ENCODE assay signal across 22 mouse cellular contexts in the genomic region with DNA sequence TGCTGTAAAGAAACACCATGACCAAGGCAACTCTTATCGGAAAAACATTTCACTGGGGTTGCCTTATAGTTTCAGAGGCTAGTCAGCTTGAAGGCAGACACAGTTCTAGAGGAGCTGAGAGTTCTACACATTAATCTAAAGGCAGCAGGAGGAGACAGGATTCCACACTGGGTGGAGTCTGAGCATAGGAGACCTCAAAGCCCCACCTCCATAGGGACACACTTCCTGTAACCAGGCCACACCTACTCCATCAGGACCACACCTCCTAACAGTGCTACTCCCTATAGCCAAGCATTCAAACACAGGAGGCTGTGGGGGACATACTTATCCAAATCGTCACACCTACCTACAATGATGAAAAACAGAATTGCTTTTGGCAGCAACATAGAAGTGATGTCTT. TPM values are rescaled to one million over a fixed set of nuclear protein-coding genes. Genes with fewer than 3 reads are reported as not detected.
DNase-seq lines count a peak whose midpoint lies in the region; ATAC-seq and TF ChIP-seq lines count a peak whose summit lies in the region.
"Had no signal": no experiment of that assay in that cellular context is flagged by ENCODE, and none has a peak within 500 bp of the region (broad histone marks: within the 10 kb centered on the region; RNA-seq: fewer than 3 reads in every experiment).

No protein-coding gene starts in this region.

- no peaks in the 10 kb centered on the region for H3K27me3 ChIP-seq in liver, postnatal 0 days (ENCODE audit: insufficient read depth, low read length)
- H3K27me3 ChIP-seq: hindbrain, embryonic 15.5 days; neural tube, embryonic 12.5 days had no signal

- TF ChIP-seq CTCF in liver, postnatal 0 days (IDR thresholded peaks at IDR 0.05; ENCODE audit: low read depth), result no peak

- 81% methylated on average over 2 of the region's 2 CpGs for WGBS in liver, postnatal 0 days (ENCODE audit: insufficient replicate concordance)

- intact Hi-C loops in heart, postnatal 36 days (cut with DNase I), result no loop called here

- ATAC-seq in liver, postnatal 0 days, result no peak
- ATAC-seq: activated CD4-positive, CD25-positive, alpha-beta regulatory T cell, adult 4 months; forebrain, embryonic 14.5 days; lung, postnatal 0 days had no signal

- no peak overlapping the region for H3K4me2 ChIP-seq in liver, postnatal 0 days (ENCODE audit: low read depth, low read length)
- H3K4me2 ChIP-seq: hindbrain, embryonic 15.5 days; neural tube, embryonic 12.5 days had no signal

- no peaks in the 10 kb centered on the region for H3K9me3 ChIP-seq in liver, postnatal 0 days (ENCODE audit: low read length)
- H3K9me3 ChIP-seq: heart, embryonic 10.5 days; hindbrain, embryonic 15.5 days; midbrain, embryonic 10.5 days; neural tube, embryonic 12.5 days had no signal

- TF ChIP-seq EP300 in liver, postnatal 0 days (IDR thresholded peaks at IDR 0.05; ENCODE audit: low read depth), result no peak

- H3K4me3 ChIP-seq in liver, postnatal 0 days (ENCODE audit: low read depth, low read length), result no peak overlapping the region
- H3K4me3 ChIP-seq: heart, embryonic 10.5 days; hindbrain, embryonic 15.5 days; midbrain, embryonic 10.5 days; neural tube, embryonic 12.5 days had no signal

- DNase-seq in 416B (ENCODE audit: low read depth) (peak; percentile 32), WW6 (ENCODE audit: low read depth, low spot score) (peak; percentile 33)
- peak; percentile 33 for DNase-seq in induced T-regulatory cell, adult 2 months (ENCODE audit: low read depth)
- DNase-seq in liver, postnatal 0 days, result peak; percentile 20
- no peak for DNase-seq in cerebellum, postnatal 25 days
- no peak for DNase-seq in heart, postnatal 36 days
- DNase-seq in gastrocnemius, postnatal 4 days (ENCODE audit: low spot score in 2 of 2), result no peak
- DNase-seq: adrenal gland, postnatal 14 days; cerebellum, adult 2 months; gastrocnemius, postnatal 25 days; heart, postnatal 10 days; kidney, adult 18-20 months; kidney, postnatal 4 days; thymus, postnatal 36 days had no signal

- H3K27ac ChIP-seq in liver, postnatal 0 days (ENCODE audit: low read depth), result no peak overlapping the region
- H3K27ac ChIP-seq: heart, embryonic 10.5 days; hindbrain, embryonic 15.5 days; midbrain, embryonic 10.5 days; neural tube, embryonic 12.5 days had no signal

- peaks cover 14% of the 10 kb centered on the region for H3K4me1 ChIP-seq in liver, postnatal 0 days (ENCODE audit: insufficient read depth)

- no peak overlapping the region for H3K9ac ChIP-seq in liver, postnatal 0 days (replicated peaks)
- H3K9ac ChIP-seq: hindbrain, embryonic 15.5 days; neural tube, embryonic 12.5 days had no signal

- H3K36me3 ChIP-seq in liver, postnatal 0 days (replicated peaks; ENCODE audit: insufficient read depth, low read length), result peaks cover 30% of the 10 kb centered on the region

RNA-seq across cellular contexts. Expression of a gene that starts 3.8 kb away (rescaled TPM):
- polyA plus RNA-seq in liver, postnatal 0 days (2015; fragmentation: Nextera tagmentation; extraction: Ambion mirVana), result 1.1 and 2.3 TPM in 2 replicates
- total RNA-seq in heart, postnatal 36 days (2021), result 10 to 100 TPM; 21.6 to 23.5 TPM
- total RNA-seq in gastrocnemius, postnatal 4 days (2021), result 10 to 100 TPM; 83.7 to 90.5 TPM
- total RNA-seq: adrenal gland, postnatal 14 days; monocyte, adult 5-6 weeks had no signal
- polyA plus RNA-seq: activated CD4-positive, CD25-positive, alpha-beta regulatory T cell, adult 4 months had no signal

RNA-seq across cellular contexts. Expression of a gene that starts 4.2 kb away (rescaled TPM):
- polyA plus RNA-seq in liver, postnatal 0 days (2015; fragmentation: Nextera tagmentation; extraction: Ambion mirVana), result 36.0 and 41.5 TPM in 2 replicates
- total RNA-seq in heart, postnatal 36 days (2021), result 10 to 100 TPM; 43.2 to 47.0 TPM
- 10 to 100 TPM; 34.8 to 37.6 TPM for total RNA-seq in gastrocnemius, postnatal 4 days (2021)

Comparison
In these comparisons a context has a peak if more than half of its experiments do, and no peak if none do; other contexts are left out.
1. DNase-seq: peak in 416B (single experiment), WW6 (single experiment), induced T-regulatory cell, adult 2 months (single experiment) and liver, postnatal 0 days (single experiment); none in cerebellum, postnatal 25 days (0 of 2), heart, postnatal 36 days (0 of 2) and gastrocnemius, postnatal 4 days (0 of 2).